Mouse (Mus musculus): ENCODE results near the gene Adcyap1r1. TPM values are rescaled to one million over a fixed set of nuclear protein-coding genes. Genes with fewer than 3 reads are reported as not detected.
A peak's percentile ranks its signal among the peaks of the same experiment; 100 is the strongest.

Adcyap1r1 gene
- total and polyA plus RNA-seq, 3 experiments = 4.4 to 4.8 (median 4.5) TPM

- Histone ChIP-seq H3K9ac (ENCODE audit: low read depth, low read length) (no peak overlapping the region), H3K79me2 (replicated peaks; ENCODE audit: control insufficient read depth, insufficient read depth, low read length) (no peaks in the 10 kb centered on the region), H3K27ac (no peak overlapping the region), H3K4me3 (no peak overlapping the region), H3K27me3 (ENCODE audit: control insufficient read depth, insufficient read depth, low read length) (no peaks in the 10 kb centered on the region), H3K36me3 (ENCODE audit: control insufficient read depth, insufficient read depth, low read length) (no peaks in the 10 kb centered on the region), H3K4me1 (ENCODE audit: control insufficient read depth, insufficient read depth, low read length) (no peaks in the 10 kb centered on the region)
- TF ChIP-seq EP300 (IDR thresholded peaks at IDR 0.05; ENCODE audit: insufficient read depth, low read depth, low read length) = no peak
- no peak for TF ChIP-seq POLR2A (IDR thresholded peaks at IDR 0.05; ENCODE audit: insufficient read depth, low read depth, low read length)
- TF ChIP-seq CTCF (IDR thresholded peaks at IDR 0.05) = no peak
- intact Hi-C loops (cut with DNase I) = no loop called here
- no peak for DNase-seq
- WGBS = 84% methylated on average over 6 of the region's 6 CpGs
Measured at GRCm38 (mm10) chr6:55549211-55549610, 97.4 kb downstream of the Adcyap1r1 start.

DNA sequence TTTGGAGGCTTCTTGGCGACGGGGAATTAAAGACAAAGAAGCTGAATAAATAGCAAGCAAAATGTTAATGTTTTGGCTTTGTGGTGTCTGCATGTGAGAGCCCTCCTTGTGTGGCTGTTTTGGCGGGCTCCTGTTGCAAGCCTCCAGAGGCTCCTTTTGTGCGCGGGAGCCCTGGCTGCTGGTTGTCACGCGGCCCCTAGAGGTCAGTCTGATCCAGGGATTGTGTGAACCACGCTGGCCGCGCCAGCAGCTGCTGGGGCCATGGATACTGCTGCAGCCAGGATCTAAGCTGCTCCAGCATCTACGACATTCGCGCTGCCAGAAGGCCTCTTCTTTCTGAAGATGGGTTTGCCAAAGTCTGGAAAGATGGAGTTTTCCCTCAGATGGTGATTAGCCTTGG lies 99.1 kb downstream of the Adcyap1r1 start:
- Histone ChIP-seq H3K9ac (ENCODE audit: low read depth, low read length) (no peak overlapping the region), H3K4me1 (ENCODE audit: control insufficient read depth, insufficient read depth, low read length) (no peaks in the 10 kb centered on the region), H3K4me3 (no peak overlapping the region), H3K79me2 (replicated peaks; ENCODE audit: control insufficient read depth, insufficient read depth, low read length) (no peaks in the 10 kb centered on the region), H3K27me3 (ENCODE audit: control insufficient read depth, insufficient read depth, low read length) (no peaks in the 10 kb centered on the region), H3K36me3 (ENCODE audit: control insufficient read depth, insufficient read depth, low read length) (no peaks in the 10 kb centered on the region), H3K27ac (no peak overlapping the region)
- peak; percentile 19 to 37 for DNase-seq
- intact Hi-C loops (cut with DNase I) = no loop called here
- TF ChIP-seq EP300 (IDR thresholded peaks at IDR 0.05; ENCODE audit: insufficient read depth, low read depth, low read length) (no peak), CTCF (IDR thresholded peaks at IDR 0.05) (peak; percentile 66), POLR2A (IDR thresholded peaks at IDR 0.05; ENCODE audit: insufficient read depth, low read depth, low read length) (no peak)
- 38% methylated on average over 13 of the region's 13 CpGs for WGBS

Small RNA genes within 50 kb of the gene (microRNA-seq; reads per million reads assigned to microRNA genes)
- 0 reads per million in 2 experiments for gene Gm44352

Other genes starting within 250 kb of the Adcyap1r1 start
- gene Mindy4, start 248.6 kb upstream of the Adcyap1r1 start, total RNA-seq (2021) = 1 to 10 TPM; 5.0 to 5.2 TPM
- 4.3 and 7.4 TPM in 2 replicates for gene Mindy4, start 248.6 kb upstream of the Adcyap1r1 start, polyA plus RNA-seq (2012; rRNA removed)
- gene Aqp1, start 115.5 kb upstream of the Adcyap1r1 start, total RNA-seq (2021) = 100 to 1,000 TPM; 377 to 449 TPM
- 433 and 638 TPM in 2 replicates for gene Aqp1, start 115.5 kb upstream of the Adcyap1r1 start, polyA plus RNA-seq (2012; rRNA removed)
- gene Ghrhr, start 75.7 kb upstream of the Adcyap1r1 start, total RNA-seq (2021) = not detected
- gene Ghrhr, start 75.7 kb upstream of the Adcyap1r1 start, polyA plus RNA-seq (2012; rRNA removed) = not detected in 2 replicates
- not detected for gene Neurod6, start 229.3 kb downstream of the Adcyap1r1 start, total RNA-seq (2021)
- gene Neurod6, start 229.3 kb downstream of the Adcyap1r1 start, polyA plus RNA-seq (2012; rRNA removed) = not detected in 2 replicates

Measured in heart, adult 2 months (tissue).